Mouse (Mus musculus) liver, embryonic 13.5 days (tissue): Measurements from ENCODE around the gene Ndufaf7. TPM values are rescaled to one million over a fixed set of nuclear protein-coding genes. Genes with fewer than 3 reads are reported as not detected.

Experiments
- ATAC-seq: fragments of 200-750 bp; cut with Nextera tagmentation; 2 replicates; pipeline ENCODE4 v1.8.0; 2017; ENCODE audit warnings: low read depth, mild to moderate bottlenecking, moderate number of reproducible peaks, moderate library complexity
- DNase-seq: peaks from one replicate; pipeline ENCODE4 v3.0.0; 2022
- H3K27ac ChIP-seq: fragments of 300-500 bp; sonication (generic); 2 replicates; pipeline ENCODE4 v1.5.1; 2015; ENCODE audit warnings: moderate library complexity, mild to moderate bottlenecking, inconsistent platforms
- H3K27me3 ChIP-seq: fragments of 300-500 bp; sonication (generic); 2 replicates; pipeline ENCODE4 v1.6.1; 2015; ENCODE audit warnings: mild to moderate bottlenecking, inconsistent platforms
- H3K36me3 ChIP-seq: fragments of 300-500 bp; sonication (generic); 2 replicates; pipeline ENCODE4 v1.6.1; 2015; ENCODE audit warnings: mild to moderate bottlenecking, inconsistent platforms
- H3K4me1 ChIP-seq: fragments of 300-500 bp; sonication (generic); replicated peaks from 2 replicates; pipeline ENCODE4 v1.6.1; 2015; ENCODE audit warnings: inconsistent platforms
- H3K4me2 ChIP-seq: fragments of 300-500 bp; sonication (generic); 2 replicates; pipeline ENCODE4 v1.6.1; 2015; ENCODE audit warnings: inconsistent platforms, mild to moderate bottlenecking, moderate library complexity
- H3K4me3 ChIP-seq: fragments of 300-500 bp; sonication (generic); replicated peaks from 2 replicates; pipeline ENCODE4 v1.5.1; 2015; ENCODE audit warnings: mild to moderate bottlenecking, inconsistent platforms
- H3K9ac ChIP-seq: fragments of 300-500 bp; sonication (generic); 2 replicates; pipeline ENCODE4 v1.6.1; 2015; ENCODE audit warnings: mild to moderate bottlenecking, inconsistent platforms
- H3K9me3 ChIP-seq: fragments of 300-500 bp; sonication (generic); replicated peaks from 2 replicates; pipeline ENCODE4 v1.6.1; 2016; ENCODE audit warnings: inconsistent platforms
- WGBS: fragments of 180-500 bp; shearing (Covaris S2); methylation state at CpG from one replicate; pipeline ENCODE4 v1.1.7; 2015; ENCODE audit not compliant: insufficient replicate concordance; 5-methylcytosine and 5-hydroxymethylcytosine counted together
- polyA plus RNA-seq: library from polyadenylated mRNA; unstranded; fragments of >200 nt; fragmentation: Nextera tagmentation; extraction: Ambion mirVana; gene quantifications from 2 replicates; pipeline ENCODE4 v1.2.1, GENCODE M21; 2015

Ndufaf7 gene
- polyA plus RNA-seq, 1 experiment from 2014 or later: 39.2 TPM

DNA sequence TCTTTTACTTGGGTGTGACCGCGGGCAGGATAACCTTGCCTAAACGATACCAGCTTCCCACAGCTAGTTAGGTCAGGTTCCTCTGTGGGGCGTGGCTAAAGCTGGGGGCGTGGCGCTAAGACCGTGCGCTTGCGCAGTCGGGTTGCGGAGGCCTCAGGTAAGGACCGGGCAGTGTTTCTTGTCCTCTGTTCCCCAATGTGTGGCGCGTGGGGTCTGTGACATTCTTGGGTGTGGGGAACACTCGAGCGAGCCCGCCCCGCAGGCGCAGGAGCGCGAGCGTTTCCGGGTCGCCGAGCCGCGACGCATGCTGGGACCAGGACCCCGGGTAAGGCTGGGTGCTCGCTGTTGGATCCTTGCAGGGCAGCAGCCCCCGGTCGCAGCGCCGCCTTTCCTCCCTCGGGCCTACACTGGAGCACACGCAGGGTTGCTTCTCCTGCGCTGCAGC is 20.5 kb upstream of the Ndufaf7 start, which contains the start of gene Cebpzos:
Gene Cebpzos (plus strand): TSS at position 132 of the 445 bp plus-strand sequence.
- Histone ChIP-seq H3K4me3 (peak within 1 kb of the TSS; percentile 77), H3K9me3 (no peaks in the 10 kb centered on the region), H3K4me1 (peaks cover 29% of the 10 kb centered on the region), H3K4me2 (peak within 1 kb of the TSS; percentile 83), H3K27me3 (no peaks in the 10 kb centered on the region), H3K36me3 (peaks cover 25% of the 10 kb centered on the region), H3K27ac (peak within 1 kb of the TSS; percentile 82), H3K9ac (peak within 1 kb of the TSS; percentile 82)
- DNase-seq: peak; percentile 91
- ATAC-seq: peak; percentile 94
- under 1% methylated on average over 37 of the region's 37 CpGs for WGBS

DNA sequence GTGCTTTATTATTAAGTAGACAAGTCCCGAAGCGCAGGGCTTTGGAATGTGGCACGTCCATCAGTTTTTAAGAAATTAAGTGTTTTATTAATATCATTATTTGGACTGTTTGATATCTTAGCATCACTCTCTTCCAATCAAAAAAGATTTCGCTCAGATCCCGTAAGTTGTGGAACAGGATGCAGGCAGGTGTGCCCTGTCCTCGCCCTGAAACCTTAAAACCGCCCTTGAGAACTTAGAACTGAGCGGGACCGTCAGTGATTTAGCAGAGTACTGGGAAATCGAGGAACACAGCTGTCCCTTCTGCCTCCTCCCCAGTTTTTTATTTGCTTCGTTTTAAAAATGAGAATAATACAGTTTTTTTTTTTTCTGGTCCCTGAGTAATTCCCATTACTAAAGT is 20.0 kb upstream of the Ndufaf7 start:
- ATAC-seq: 0 out of 2 replicates have a peak, but pooled peaks have one; percentile 17
- DNase-seq: no peak
- Histone ChIP-seq H3K4me2 (peak overlapping the region; percentile 83), H3K36me3 (peaks cover 30% of the 10 kb centered on the region), H3K27me3 (no peaks in the 10 kb centered on the region), H3K9ac (peak overlapping the region; percentile 82), H3K4me1 (peaks cover 29% of the 10 kb centered on the region), H3K27ac (peak overlapping the region; percentile 82), H3K4me3 (peak overlapping the region; percentile 77), H3K9me3 (no peaks in the 10 kb centered on the region)
- WGBS: 4% methylated on average over 11 of the region's 11 CpGs

DNA sequence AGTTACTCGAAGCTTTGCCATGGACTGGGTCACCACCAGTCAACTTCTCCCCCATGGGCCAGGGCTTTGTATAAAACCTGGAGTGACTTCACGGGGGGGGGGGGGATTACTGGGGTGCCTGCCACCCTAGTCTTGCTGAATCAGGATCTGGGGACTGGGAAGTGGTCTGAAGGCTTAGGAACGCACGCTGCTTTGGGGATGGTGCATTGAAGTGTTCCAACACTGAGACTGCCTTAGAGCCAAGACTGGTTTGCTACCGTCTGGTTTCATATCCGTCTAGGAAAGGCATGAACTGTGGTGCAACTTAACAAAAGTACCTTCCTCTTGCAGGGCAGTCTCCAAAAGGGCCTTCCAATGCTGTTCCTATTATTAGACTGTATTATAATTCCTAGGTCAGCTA is 19.2 kb upstream of the Ndufaf7 start:
- 47% methylated on average over 6 of the region's 6 CpGs for WGBS

DNA sequence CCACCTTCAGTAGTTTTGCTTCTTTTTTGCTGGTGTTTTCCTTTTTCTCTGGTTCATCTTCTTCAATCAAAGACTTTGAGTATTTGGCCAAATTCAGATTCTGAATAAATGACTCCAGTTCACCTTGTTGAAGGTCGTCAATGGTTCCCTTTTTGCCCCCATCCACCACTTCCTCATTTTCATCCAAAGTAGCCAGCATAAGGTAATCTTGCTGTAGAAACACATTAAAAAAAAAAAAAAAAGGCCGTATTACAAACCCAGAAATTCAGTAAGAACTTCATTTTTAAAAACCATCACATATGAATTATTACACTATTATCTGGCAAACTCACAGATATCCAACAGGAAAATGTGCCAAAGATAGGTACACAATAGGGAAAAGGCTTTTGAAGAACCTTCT is 1.1 kb upstream of the Ndufaf7 start:
- DNase-seq (no peak), ATAC-seq (no peak)
- H3K36me3 ChIP-seq: peaks cover 48% of the 10 kb centered on the region
- H3K4me2 ChIP-seq: peak overlapping the region; percentile 83
- H3K27me3 ChIP-seq: no peaks in the 10 kb centered on the region
- no peaks in the 10 kb centered on the region for H3K9me3 ChIP-seq
- H3K4me3 ChIP-seq: peak overlapping the region; percentile 91
- peak overlapping the region; percentile 84 for H3K9ac ChIP-seq
- peaks cover 47% of the 10 kb centered on the region for H3K4me1 ChIP-seq
- WGBS: 18% methylated on average over 2 of the region's 2 CpGs
- H3K27ac ChIP-seq: no peak overlapping the region

More for the DNA sequence above, 19.2 kb upstream of the Ndufaf7 start:
- Histone ChIP-seq H3K4me1 (peaks cover 24% of the 10 kb centered on the region), H3K4me2 (peak overlapping the region; percentile 83), H3K27me3 (no peaks in the 10 kb centered on the region), H3K4me3 (peak overlapping the region; percentile 77; the same call in 1 of the 2 replicates), H3K27ac (no peak overlapping the region), H3K9ac (no peak overlapping the region), H3K36me3 (peaks cover 37% of the 10 kb centered on the region), H3K9me3 (no peaks in the 10 kb centered on the region)
- ATAC-seq: no peak
- DNase-seq: no peak

DNA sequence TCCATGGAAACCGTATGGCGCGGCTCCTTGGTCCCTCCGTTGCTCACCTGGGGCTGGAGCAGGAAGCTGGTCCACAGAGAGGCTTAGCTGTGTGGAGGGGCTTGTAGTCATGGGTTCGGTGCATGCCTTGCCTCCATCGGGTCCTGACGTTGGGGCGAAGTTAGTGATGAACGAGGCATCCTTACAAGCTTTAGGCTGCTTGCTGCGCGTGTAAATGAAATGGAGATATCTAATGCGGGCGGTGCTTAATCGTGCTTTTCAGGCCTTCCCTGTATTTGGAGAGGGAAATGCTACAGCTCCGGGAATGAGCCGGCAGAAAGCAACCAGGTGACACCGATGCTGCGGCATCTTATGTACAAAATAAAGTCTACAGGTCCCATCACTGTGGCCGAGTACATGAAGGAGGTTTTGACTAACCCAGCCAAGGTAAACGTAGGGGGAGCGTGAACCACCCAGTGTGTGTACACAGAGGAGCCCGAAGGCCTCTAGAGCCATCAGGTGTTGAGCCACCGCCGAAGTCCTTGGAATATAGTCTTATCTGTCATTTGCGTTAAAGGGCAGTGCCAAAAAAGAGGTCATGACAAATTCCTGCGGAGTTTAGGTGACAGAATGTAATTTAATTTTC is 405 bp downstream of the Ndufaf7 start:
- Histone ChIP-seq H3K27ac (peak overlapping the region; percentile 53), H3K9ac (peak overlapping the region; percentile 84), H3K9me3 (no peaks in the 10 kb centered on the region), H3K27me3 (no peaks in the 10 kb centered on the region), H3K36me3 (peaks cover 45% of the 10 kb centered on the region), H3K4me3 (peak overlapping the region; percentile 91), H3K4me2 (peak overlapping the region; percentile 83), H3K4me1 (peaks cover 47% of the 10 kb centered on the region)
- DNase-seq: no peak
- ATAC-seq: peak; percentile 18
- 6% methylated on average over 26 of the region's 26 CpGs for WGBS

DNA sequence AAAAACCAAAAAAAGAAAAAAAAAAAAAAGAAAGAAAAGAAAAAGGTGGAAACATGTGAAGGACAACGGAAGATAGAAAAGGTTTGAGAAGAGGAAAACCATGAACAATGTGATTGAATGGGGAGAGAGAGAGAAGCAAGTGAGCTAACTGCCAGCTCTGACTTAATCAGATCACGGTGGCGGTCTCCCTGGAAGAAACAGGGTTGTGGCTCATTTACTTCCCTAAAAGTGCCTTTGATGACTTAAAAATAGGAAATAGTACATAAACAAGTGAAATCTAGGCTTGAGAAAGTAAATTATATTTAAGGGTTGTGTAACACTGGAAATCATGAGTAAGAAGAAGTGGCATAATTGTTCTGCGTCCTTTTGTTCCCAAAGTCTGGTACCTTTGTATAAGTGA is 2.0 kb downstream of the Ndufaf7 start:
- H3K4me2 ChIP-seq: no peak overlapping the region
- peaks cover 32% of the 10 kb centered on the region for H3K4me1 ChIP-seq
- H3K4me3 ChIP-seq: no peak overlapping the region
- no peak overlapping the region for H3K9ac ChIP-seq
- no peak for DNase-seq
- H3K27ac ChIP-seq: no peak overlapping the region
- H3K27me3 ChIP-seq: no peaks in the 10 kb centered on the region
- ATAC-seq: no peak
- H3K36me3 ChIP-seq: peaks cover 44% of the 10 kb centered on the region
- 73% methylated on average over 4 of the region's 4 CpGs for WGBS
- H3K9me3 ChIP-seq: no peaks in the 10 kb centered on the region

DNA sequence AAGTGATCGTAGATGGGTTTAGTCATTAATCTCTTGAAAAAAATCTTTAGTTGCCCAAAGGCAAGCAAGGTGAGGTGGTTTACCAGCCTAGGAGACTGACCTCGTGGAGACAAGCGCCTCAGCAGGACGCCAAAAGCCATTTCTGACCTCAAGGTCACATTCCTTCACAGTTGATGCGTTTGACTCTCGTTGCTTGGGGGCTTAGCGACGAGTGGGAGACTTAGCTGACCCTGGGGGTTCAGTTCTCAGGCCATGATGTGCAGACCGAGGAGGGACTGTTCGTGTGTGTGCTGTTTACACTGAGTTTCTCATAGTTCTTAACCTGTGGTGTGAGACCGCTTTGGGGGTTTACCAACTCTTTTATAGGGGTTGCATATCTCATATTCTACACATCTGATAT is 5.6 kb downstream of the Ndufaf7 start:
- peaks cover 42% of the 10 kb centered on the region for H3K36me3 ChIP-seq
- DNase-seq (no peak), ATAC-seq (no peak)
- no peaks in the 10 kb centered on the region for H3K27me3 ChIP-seq
- peaks cover 6% of the 10 kb centered on the region for H3K4me1 ChIP-seq
- 72% methylated on average over 11 of the region's 11 CpGs for whole genome bisulfite sequencing
- H3K9ac ChIP-seq: no peak overlapping the region
- H3K4me3 ChIP-seq: no peak overlapping the region
- no peak overlapping the region for H3K27ac ChIP-seq
- H3K4me2 ChIP-seq: no peak overlapping the region
- no peaks in the 10 kb centered on the region for H3K9me3 ChIP-seq

DNA sequence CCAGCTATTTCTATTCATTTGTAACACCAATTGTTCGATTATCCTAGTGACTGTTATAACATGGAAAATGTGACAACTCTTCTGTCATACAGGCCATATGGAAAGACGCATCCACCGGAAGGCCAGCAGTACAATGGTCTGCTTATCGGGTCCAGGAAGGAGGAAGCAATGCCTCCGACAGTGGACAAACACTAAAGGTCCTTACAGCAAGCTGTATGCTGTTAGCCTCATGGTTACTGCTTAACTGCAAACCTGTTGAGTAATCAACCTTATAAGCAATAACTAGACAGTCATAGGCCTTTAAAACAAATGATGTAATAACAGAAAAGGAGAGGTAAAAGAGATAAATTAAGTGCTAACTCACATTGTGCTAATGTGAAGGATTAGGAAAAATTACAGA is 14.3 kb downstream of the Ndufaf7 start:
- Histone ChIP-seq H3K36me3 (peaks cover 56% of the 10 kb centered on the region), H3K27ac (no peak overlapping the region), H3K4me3 (no peak overlapping the region), H3K4me2 (no peak overlapping the region), H3K9me3 (no peaks in the 10 kb centered on the region), H3K27me3 (no peaks in the 10 kb centered on the region), H3K9ac (no peak overlapping the region), H3K4me1 (no peaks in the 10 kb centered on the region)
- ATAC-seq (no peak), DNase-seq (no peak)
- 75% methylated on average over 5 of the region's 5 CpGs for WGBS

DNA sequence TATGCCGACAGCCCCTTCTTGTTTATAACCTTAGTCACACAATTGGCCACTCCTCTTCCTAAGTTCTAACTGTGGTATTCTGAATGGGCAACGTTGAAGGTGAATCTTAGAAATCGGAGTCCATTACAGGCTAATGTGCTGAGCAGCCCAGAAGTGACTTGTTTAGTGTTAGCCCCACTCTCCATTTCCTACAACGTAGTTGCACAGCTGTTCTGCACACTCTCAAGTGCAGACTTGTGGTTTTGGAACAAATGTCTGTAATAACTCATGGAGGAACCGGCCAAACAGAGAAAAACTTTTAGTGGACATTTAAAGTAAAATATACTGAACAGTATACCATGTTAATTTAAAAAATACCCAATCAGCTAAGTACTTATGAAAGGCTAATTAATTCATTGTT is 15.1 kb downstream of the Ndufaf7 start:
- H3K4me3 ChIP-seq: no peak overlapping the region
- H3K9me3 ChIP-seq: no peaks in the 10 kb centered on the region
- DNase-seq (no peak), ATAC-seq (no peak)
- H3K27me3 ChIP-seq: no peaks in the 10 kb centered on the region
- no peak overlapping the region for H3K4me2 ChIP-seq
- 78% methylated on average over 5 of the region's 5 CpGs for WGBS
- peaks cover 52% of the 10 kb centered on the region for H3K36me3 ChIP-seq
- H3K4me1 ChIP-seq: no peaks in the 10 kb centered on the region
- no peak overlapping the region for H3K27ac ChIP-seq
- no peak overlapping the region for H3K9ac ChIP-seq

DNA sequence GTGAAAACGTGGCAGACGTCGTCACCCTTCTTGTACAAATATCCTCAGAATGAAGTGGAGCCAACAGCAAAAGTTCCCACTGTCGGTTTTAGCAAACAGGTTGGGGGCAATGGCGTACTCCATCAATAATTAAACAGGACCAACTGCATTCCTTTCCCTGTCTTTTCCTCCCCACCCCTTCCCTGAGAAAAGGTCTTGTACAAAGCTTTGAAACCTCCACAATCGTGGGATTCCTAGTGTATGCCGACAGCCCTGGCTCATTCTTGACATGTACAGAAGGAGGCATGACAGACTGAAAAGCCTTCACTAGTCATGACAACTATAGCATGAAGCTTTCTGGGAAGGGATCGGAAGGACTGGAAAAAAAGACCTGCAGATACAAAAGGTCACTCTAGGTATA is 16.3 kb downstream of the Ndufaf7 start:
- Histone ChIP-seq H3K27ac (no peak overlapping the region), H3K4me3 (no peak overlapping the region), H3K4me2 (no peak overlapping the region), H3K4me1 (no peaks in the 10 kb centered on the region), H3K9me3 (no peaks in the 10 kb centered on the region), H3K27me3 (no peaks in the 10 kb centered on the region), H3K36me3 (peaks cover 47% of the 10 kb centered on the region), H3K9ac (no peak overlapping the region)
- WGBS: 77% methylated on average over 8 of the region's 8 CpGs
- ATAC-seq (no peak), DNase-seq (no peak)

DNA sequence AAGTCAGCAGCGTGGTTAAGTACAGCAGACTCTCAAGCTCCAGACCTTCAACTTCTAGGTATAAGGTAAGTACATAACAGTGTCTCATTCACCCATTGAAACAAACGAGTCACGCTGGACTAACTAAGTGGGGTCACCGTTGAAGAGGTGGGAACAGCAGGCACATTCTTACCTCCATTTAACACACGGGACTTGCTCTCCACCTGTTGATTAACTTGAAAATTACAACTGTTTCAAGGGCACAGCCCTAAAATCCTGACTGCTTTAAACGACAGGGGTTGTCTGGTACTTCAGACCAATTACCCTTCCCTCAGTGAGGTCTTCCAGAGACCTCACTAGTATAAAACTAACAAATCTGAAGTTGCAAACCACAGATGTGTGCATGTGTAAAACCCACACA is 22.5 kb downstream of the Ndufaf7 start:
- no peak overlapping the region for H3K9ac ChIP-seq
- no peak overlapping the region for H3K4me2 ChIP-seq
- DNase-seq: no peak
- no peak overlapping the region for H3K27ac ChIP-seq
- no peaks in the 10 kb centered on the region for H3K27me3 ChIP-seq
- no peak for ATAC-seq
- no peak overlapping the region for H3K4me3 ChIP-seq
- H3K36me3 ChIP-seq: peaks cover 46% of the 10 kb centered on the region
- WGBS: 72% methylated on average over 6 of the region's 6 CpGs
- no peaks in the 10 kb centered on the region for H3K4me1 ChIP-seq
- no peaks in the 10 kb centered on the region for H3K9me3 ChIP-seq

DNA sequence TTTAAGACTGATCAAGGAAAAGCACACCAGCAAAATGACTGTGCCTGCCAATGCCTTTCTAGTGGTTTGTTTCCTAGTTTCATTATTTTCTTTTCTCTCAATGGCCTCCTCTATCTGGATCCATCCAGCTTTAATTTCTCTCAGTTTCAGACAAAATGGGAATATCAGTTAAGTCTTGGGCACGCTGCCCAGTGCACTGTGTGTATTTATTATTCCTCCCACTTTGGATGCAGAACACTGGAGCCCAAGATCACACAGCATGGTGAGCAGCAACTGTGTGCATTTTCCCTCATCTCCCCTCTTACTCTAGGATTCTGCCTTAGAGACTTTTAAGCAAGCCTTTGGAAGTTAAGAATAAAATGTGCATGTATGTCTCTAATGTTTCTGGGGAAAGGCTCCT is 27.5 kb downstream of the Ndufaf7 start:
- WGBS: 73% methylated on average over 1 of the region's 1 CpGs

More for the DNA sequence above, 27.5 kb downstream of the Ndufaf7 start:
- no peak overlapping the region for H3K4me3 ChIP-seq
- ATAC-seq (no peak), DNase-seq (no peak)
- peaks cover 34% of the 10 kb centered on the region for H3K36me3 ChIP-seq
- H3K4me1 ChIP-seq: no peaks in the 10 kb centered on the region
- no peak overlapping the region for H3K27ac ChIP-seq
- H3K9ac ChIP-seq: no peak overlapping the region
- H3K9me3 ChIP-seq: no peaks in the 10 kb centered on the region
- no peak overlapping the region for H3K4me2 ChIP-seq
- no peaks in the 10 kb centered on the region for H3K27me3 ChIP-seq
